In the genomic region with DNA sequence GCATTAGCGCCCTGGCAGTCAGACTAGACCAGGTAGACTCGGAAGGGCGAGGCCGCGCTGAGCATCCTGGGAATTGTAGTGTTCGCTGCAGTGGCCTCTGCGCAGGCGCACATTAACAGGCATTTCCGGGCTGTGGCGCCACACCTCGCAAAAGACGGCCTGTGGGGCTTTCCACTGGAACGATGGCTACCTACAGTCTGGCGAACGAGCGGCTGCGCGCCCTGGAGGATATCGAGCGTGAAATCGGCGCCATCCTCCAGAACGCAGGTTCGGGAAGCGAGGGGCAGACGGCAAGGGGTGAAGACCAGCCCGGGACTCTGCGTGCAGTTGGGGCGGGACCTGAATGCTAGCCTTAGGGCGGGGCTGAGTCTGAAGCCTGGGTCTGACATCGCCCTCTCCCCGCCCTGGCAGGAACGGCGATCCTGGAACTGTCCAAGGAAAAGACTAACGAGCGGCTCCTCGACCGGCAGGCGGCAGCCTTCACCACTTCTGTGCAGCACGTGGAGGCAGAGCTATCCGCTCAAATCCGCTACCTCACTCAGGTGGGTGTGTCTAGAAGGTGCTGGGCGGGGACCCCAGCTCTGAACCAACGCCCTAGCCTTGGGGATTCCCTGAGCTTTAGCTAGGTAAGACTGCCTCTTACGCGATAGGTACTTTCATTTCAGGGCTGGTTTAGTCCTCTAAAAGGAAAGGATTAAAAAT, we compare ENCODE assay signal across 8 mouse cellular contexts. TPM values are rescaled to one million over a fixed set of nuclear protein-coding genes. Genes with fewer than 3 reads are reported as not detected.
DNase-seq lines count a peak whose midpoint lies in the region; ATAC-seq and TF ChIP-seq lines count a peak whose summit lies in the region.

A gene (plus strand): TSS at position 123 of the 702 bp plus-strand sequence.

- H3K27ac ChIP-seq in forebrain, embryonic 16.5 days (ENCODE audit: low read length): peak within 1 kb of the TSS; percentile 98
- peak within 1 kb of the TSS; percentile 98 for H3K27ac ChIP-seq in layer of hippocampus, adult 2 months
- peak within 1 kb of the TSS; percentile 97 for H3K27ac ChIP-seq in lung, embryonic 14.5 days (ENCODE audit: low read depth)
- peak within 1 kb of the TSS; percentile 96 for H3K27ac ChIP-seq in olfactory bulb, adult 2 months (ENCODE audit: insufficient read depth, low read depth, low read length)
- H3K27ac ChIP-seq in thymus, adult 2 months (ENCODE audit: control insufficient read depth, insufficient read depth, low read length): peak within 1 kb of the TSS; percentile 87

- TF ChIP-seq CTCF in G1E (IDR thresholded peaks at IDR 0.05; ENCODE audit: low read depth, low read length): peak; percentile 47; the same call in 1 of the 2 replicates
- peak; percentile 88 for TF ChIP-seq CTCF in layer of hippocampus, adult 2 months (conservative IDR thresholded peaks at IDR 0.05)
- TF ChIP-seq CTCF in lung, embryonic 14.5 days (IDR thresholded peaks at IDR 0.05; ENCODE audit: low read depth): peak; percentile 95
- TF ChIP-seq CTCF in olfactory bulb, adult 2 months (IDR thresholded peaks at IDR 0.05; ENCODE audit: insufficient read depth, low read depth, low read length): peak; percentile 83
- peak; percentile 80 for TF ChIP-seq CTCF in thymus, adult 2 months (IDR thresholded peaks at IDR 0.05; ENCODE audit: borderline replicate concordance, control insufficient read depth, extremely low read depth, insufficient read depth, low read length, poor library complexity)

- peak; percentile 75 for TF ChIP-seq POLR2A in olfactory bulb, adult 2 months (IDR thresholded peaks at IDR 0.05; ENCODE audit: insufficient read depth, low read depth, low read length)
- TF ChIP-seq POLR2A in thymus, adult 2 months (IDR thresholded peaks at IDR 0.05; ENCODE audit: control insufficient read depth, extremely low read depth, insufficient read depth, low read length, poor library complexity): peak; percentile 68; the same call in 1 of the 2 replicates

- peak within 1 kb of the TSS; percentile 84 for H3K4me2 ChIP-seq in forebrain, embryonic 16.5 days (ENCODE audit: low read length)
- peak within 1 kb of the TSS; percentile 87 for H3K4me2 ChIP-seq in lung, embryonic 14.5 days

- peaks cover 24% of the 10 kb centered on the region for H3K36me3 ChIP-seq in G1E (replicated peaks)
- H3K36me3 ChIP-seq in forebrain, embryonic 16.5 days (ENCODE audit: control insufficient read depth, insufficient read depth): no peaks in the 10 kb centered on the region
- peaks cover 8% of the 10 kb centered on the region for H3K36me3 ChIP-seq in lung, embryonic 14.5 days (ENCODE audit: insufficient read depth)
- H3K36me3 ChIP-seq in thymus, adult 2 months (ENCODE audit: control insufficient read depth, insufficient read depth, low read length): no peaks in the 10 kb centered on the region

- intact Hi-C loops in heart, postnatal 36 days (cut with DNase I): loop anchor here (1.0 kb wide), 1 partner anchor 54 kb away; no protein-coding TSS in a partner anchor

- peak within 1 kb of the TSS; percentile 90 for H3K4me3 ChIP-seq in G1E (ENCODE audit: low read depth, low read length)
- H3K4me3 ChIP-seq in forebrain, embryonic 16.5 days (replicated peaks; ENCODE audit: low read length): peak within 1 kb of the TSS; percentile 82
- H3K4me3 ChIP-seq in layer of hippocampus, adult 2 months: peak within 1 kb of the TSS; percentile 89
- H3K4me3 ChIP-seq in lung, embryonic 14.5 days (ENCODE audit: low read depth, low read length): peak within 1 kb of the TSS; percentile 67
- peak within 1 kb of the TSS; percentile 75 for H3K4me3 ChIP-seq in olfactory bulb, adult 2 months (ENCODE audit: insufficient read depth, low read depth, low read length)
- H3K4me3 ChIP-seq in thymus, adult 2 months (ENCODE audit: control insufficient read depth, insufficient read depth, low read length): peak within 1 kb of the TSS; percentile 82

- no peaks in the 10 kb centered on the region for H3K9me3 ChIP-seq in G1E (replicated peaks)
- no peaks in the 10 kb centered on the region for H3K9me3 ChIP-seq in forebrain, embryonic 16.5 days (ENCODE audit: control insufficient read depth, low read length)
- H3K9me3 ChIP-seq in lung, embryonic 14.5 days (ENCODE audit: low read depth, low read length): no peaks in the 10 kb centered on the region

- peaks cover 44% of the 10 kb centered on the region for H3K4me1 ChIP-seq in G1E (ENCODE audit: insufficient read depth, low read depth, low read length)
- H3K4me1 ChIP-seq in forebrain, embryonic 16.5 days (replicated peaks; ENCODE audit: control insufficient read depth, insufficient read depth, low read length): peaks cover 15% of the 10 kb centered on the region
- H3K4me1 ChIP-seq in lung, embryonic 14.5 days (ENCODE audit: insufficient read depth): peaks cover 14% of the 10 kb centered on the region; the same call in 1 of the 2 replicates
- H3K4me1 ChIP-seq in olfactory bulb, adult 2 months (ENCODE audit: control insufficient read depth, insufficient read depth, low read length): peaks cover 3% of the 10 kb centered on the region; the same call in 1 of the 2 replicates
- peaks cover 8% of the 10 kb centered on the region for H3K4me1 ChIP-seq in thymus, adult 2 months (replicated peaks; ENCODE audit: control insufficient read depth, insufficient read depth, low read length)

- H3K9ac ChIP-seq in forebrain, embryonic 16.5 days (replicated peaks; ENCODE audit: low read depth, low read length): peak within 1 kb of the TSS; percentile 92
- H3K9ac ChIP-seq in lung, embryonic 14.5 days: peak within 1 kb of the TSS; percentile 79

- peak; percentile 81 for DNase-seq in G1E (ENCODE audit: low spot score)
- DNase-seq in cerebellum, adult 18-20 months: peak; percentile 98 to 99
- DNase-seq in heart, postnatal 36 days: peak; percentile 94 to 99
- peak; percentile 88 to 94 for DNase-seq in layer of hippocampus, adult 2 months (ENCODE audit: low spot score in 2 of 2)
- peak; percentile 99 for DNase-seq in lung, embryonic 14.5 days
- peak; percentile 93 for DNase-seq in thymus, adult 2 months

- under 1% methylated on average over 46 of the region's 46 CpGs for WGBS in forebrain, embryonic 16.5 days
- WGBS in lung, embryonic 14.5 days: under 1% methylated on average over 46 of the region's 46 CpGs
- under 1% methylated on average over 46 of the region's 46 CpGs for WGBS in olfactory bulb, adult 2 months
- under 1% methylated on average over 45 of the region's 46 CpGs for WGBS in thymus, adult 2 months

- peaks cover 3% of the 10 kb centered on the region; the same call in 1 of the 2 replicates for H3K27me3 ChIP-seq in G1E (ENCODE audit: insufficient read depth, low read length)
- no peaks in the 10 kb centered on the region for H3K27me3 ChIP-seq in forebrain, embryonic 16.5 days (replicated peaks; ENCODE audit: control insufficient read depth, insufficient read depth, low read length)
- H3K27me3 ChIP-seq in lung, embryonic 14.5 days (ENCODE audit: insufficient read depth, low read length): no peaks in the 10 kb centered on the region
- H3K27me3 ChIP-seq in thymus, adult 2 months (ENCODE audit: control insufficient read depth, insufficient read depth, low read length): no peaks in the 10 kb centered on the region

- ATAC-seq in G1E (ENCODE audit: extremely low read depth, insufficient number of reproducible peaks, low FRiP score, poor library complexity, severe bottlenecking): peak; percentile 91
- peak; percentile 95 for ATAC-seq in forebrain, embryonic 16.5 days
- peak; percentile 99 for ATAC-seq in lung, embryonic 14.5 days (ENCODE audit: insufficient read depth)

RNA-seq across cellular contexts. Expression of the gene that starts here (rescaled TPM):
- total RNA-seq in G1E (2014; fragmentation: Nextera tagmentation) (13.2 and 18.1 TPM in 2 replicates), G1E (2017) (37.0 and 42.4 TPM in 2 replicates)
- 18.5 and 22.6 TPM in 2 replicates for polyA plus RNA-seq in G1E (2012)
- polyA plus RNA-seq in forebrain, embryonic 16.5 days (2015; fragmentation: Nextera tagmentation; extraction: Ambion mirVana): 39.8 and 46.0 TPM in 2 replicates
- total RNA-seq in heart, postnatal 36 days (2021): 1 to 10 TPM; 8.9 to 9.7 TPM
- 10 to 100 TPM; 13.5 to 15.6 TPM for total RNA-seq in layer of hippocampus, adult 2 months (2021)
- polyA plus RNA-seq in lung, embryonic 14.5 days (2014; fragmentation: Nextera tagmentation; extraction: Ambion mirVana): 43.0 and 47.9 TPM in 2 replicates
- not detected in 2 replicates for polyA plus RNA-seq in olfactory bulb, adult 2 months (2012; ENCODE audit: insufficient read depth, insufficient read length, low replicate concordance, missing spikeins)
- 29.1 and 34.8 TPM in 2 replicates for polyA plus RNA-seq in thymus, adult 2 months (2012; rRNA removed)

Comparison
In these comparisons a context has a peak if more than half of its experiments do, and no peak if none do; other contexts are left out.
1. Peak in every context shown above with its lines: DNase-seq, ATAC-seq, H3K4me3 ChIP-seq and H3K27ac ChIP-seq.
2. RNA of the gene that starts here (polyA plus RNA-seq): 43.0 to 47.9 TPM in lung, embryonic 14.5 days, 39.8 to 46.0 TPM in forebrain, embryonic 16.5 days, 29.1 to 34.8 TPM in thymus, adult 2 months and 18.5 to 22.6 TPM in G1E; not detected in olfactory bulb, adult 2 months; every median in the first group is over 10 times any median in the second.